Mouse (Mus musculus) cerebellum, adult 2 months (tissue): ENCODE data around the gene Mex3d. TPM values are rescaled to one million over a fixed set of nuclear protein-coding genes. Genes with fewer than 3 reads are reported as not detected.
A peak's percentile ranks its signal among the peaks of the same experiment; 100 is the strongest.

Experiments used
- DNase-seq, 2 experiments: peaks; one replicate each; pipeline ENCODE4 v3.0.0; 2021
- H3K27ac ChIP-seq: fragments of 200-500 bp; 2 replicates; pipeline ENCODE4 v1.5.1; 2012; ENCODE audit warnings: low read length, control low read depth, inconsistent platforms; ENCODE audit not compliant: insufficient read depth
- H3K27me3 ChIP-seq: fragments of 200-500 bp; 2 replicates; pipeline ENCODE4 v1.6.1; 2012; ENCODE audit warnings: inconsistent platforms, mild to moderate bottlenecking, low read length, moderate library complexity; ENCODE audit not compliant: control insufficient read depth, insufficient read depth
- H3K4me1 ChIP-seq: fragments of 200-500 bp; 2 replicates; pipeline ENCODE4 v1.6.1; 2011; ENCODE audit warnings: low read length; ENCODE audit not compliant: control insufficient read depth, insufficient read depth
- H3K4me3 ChIP-seq: fragments of 200-500 bp; replicated peaks from 2 replicates; pipeline ENCODE3; 2011; ENCODE audit warnings: mild to moderate bottlenecking, low read depth, low read length, control low read depth; ENCODE audit not compliant: insufficient read depth
- CTCF ChIP-seq: fragments of 200-500 bp; IDR thresholded peaks from 2 replicates; pipeline ENCODE4 v1.5.1; 2011; ENCODE audit warnings: low read depth, mild to moderate bottlenecking, control low read depth, low read length, moderate library complexity, borderline replicate concordance; ENCODE audit not compliant: insufficient read depth
- POLR2A ChIP-seq: fragments of 200-500 bp; IDR thresholded peaks from 2 replicates; pipeline ENCODE4 v1.6.1; 2011; ENCODE audit warnings: low read length, control low read depth, borderline replicate concordance; ENCODE audit not compliant: insufficient read depth
- WGBS: fragments of 180-500 bp; shearing (Covaris S2); methylation state at CpG from one replicate; pipeline ENCODE4 v1.1.7; 2018; 5-methylcytosine and 5-hydroxymethylcytosine counted together
- polyA plus RNA-seq: library from polyadenylated mRNA; depleted of rRNA; stranded (reverse); fragments of >200 nt; gene quantifications from 2 replicates; pipeline ENCODE4 v1.2.3, GENCODE M21; 2012

Mex3d gene
- polyA plus RNA-seq, 1 experiment, result 16.1 TPM

DNA sequence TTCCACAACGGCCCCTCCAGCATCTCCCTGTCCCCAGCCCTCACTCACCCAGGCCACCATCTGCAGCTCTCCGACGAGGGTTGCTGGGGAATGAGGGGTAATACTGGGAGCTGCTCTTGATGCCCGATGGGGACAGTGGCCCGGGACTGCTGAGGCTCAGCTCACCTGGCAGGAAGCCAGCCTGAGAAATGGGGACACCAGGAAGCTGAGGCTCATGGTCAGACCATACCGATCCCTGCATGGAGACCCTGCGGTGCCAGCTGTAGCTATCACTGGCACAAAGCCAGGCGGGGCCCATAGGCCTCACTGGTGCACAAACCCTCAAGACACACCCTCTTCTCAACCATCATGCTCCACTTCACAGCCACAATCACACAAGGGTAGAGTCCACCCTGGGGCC, 32.0 kb upstream of the Mex3d start:
- peak overlapping the region; percentile 8 for H3K27ac ChIP-seq
- H3K27me3 ChIP-seq, result no peaks in the 10 kb centered on the region
- H3K4me3 ChIP-seq, result no peak overlapping the region
- 7% methylated on average over 8 of the region's 8 CpGs for WGBS
- H3K4me1 ChIP-seq, result peaks cover 55% of the 10 kb centered on the region
- peak; percentile 56 to 59 for DNase-seq
- no peak for TF ChIP-seq POLR2A
- no peak for TF ChIP-seq CTCF

DNA sequence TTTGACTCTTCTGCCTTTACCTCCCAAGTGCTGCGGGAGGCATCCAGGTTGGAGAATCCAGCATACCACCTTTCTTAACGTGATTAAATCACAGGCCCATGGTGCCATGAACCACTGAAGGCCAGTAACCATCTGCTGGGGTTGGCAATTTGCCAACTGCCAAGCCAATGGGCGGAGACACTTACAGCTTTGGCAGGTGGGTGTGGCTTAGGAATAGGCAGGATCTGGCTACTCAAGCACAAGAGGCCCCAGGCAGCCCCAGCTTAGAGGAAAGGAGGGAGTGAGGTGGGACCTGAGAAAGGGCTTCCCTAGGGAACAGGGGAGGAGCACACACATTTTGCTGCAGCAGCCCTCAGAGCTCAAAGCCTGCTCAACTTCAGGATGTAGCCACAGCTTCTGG, 30.9 kb upstream of the Mex3d start:
- peak; percentile 85 to 90 for DNase-seq
- H3K27ac ChIP-seq, result peak overlapping the region; percentile 70
- H3K4me1 ChIP-seq, result peaks cover 60% of the 10 kb centered on the region
- TF ChIP-seq POLR2A (no peak), CTCF (no peak)
- no peak overlapping the region for H3K4me3 ChIP-seq
- 11% methylated on average over 3 of the region's 3 CpGs for WGBS
- H3K27me3 ChIP-seq, result no peaks in the 10 kb centered on the region

GRCm38 (mm10) chr10:80417841-80418240, 30.4 kb upstream of the Mex3d start:
- Histone ChIP-seq H3K4me1 (peaks cover 65% of the 10 kb centered on the region), H3K27me3 (no peaks in the 10 kb centered on the region), H3K4me3 (no peak overlapping the region), H3K27ac (peak overlapping the region; percentile 52)
- WGBS, result 28% methylated on average over 1 of the region's 1 CpGs
- TF ChIP-seq CTCF, result no peak
- DNase-seq, result peak in 1 of 2 experiments; percentile 60

GRCm38 (mm10) chr10:80417371-80417770, 29.9 kb upstream of the Mex3d start:
- Histone ChIP-seq H3K27ac (peak overlapping the region; percentile 52), H3K4me3 (no peak overlapping the region), H3K27me3 (no peaks in the 10 kb centered on the region), H3K4me1 (peaks cover 70% of the 10 kb centered on the region)
- 40% methylated on average over 10 of the region's 10 CpGs for WGBS
- TF ChIP-seq POLR2A, result no peak
- no peak for TF ChIP-seq CTCF
- DNase-seq, result peak in 1 of 2 experiments; percentile 32

DNA sequence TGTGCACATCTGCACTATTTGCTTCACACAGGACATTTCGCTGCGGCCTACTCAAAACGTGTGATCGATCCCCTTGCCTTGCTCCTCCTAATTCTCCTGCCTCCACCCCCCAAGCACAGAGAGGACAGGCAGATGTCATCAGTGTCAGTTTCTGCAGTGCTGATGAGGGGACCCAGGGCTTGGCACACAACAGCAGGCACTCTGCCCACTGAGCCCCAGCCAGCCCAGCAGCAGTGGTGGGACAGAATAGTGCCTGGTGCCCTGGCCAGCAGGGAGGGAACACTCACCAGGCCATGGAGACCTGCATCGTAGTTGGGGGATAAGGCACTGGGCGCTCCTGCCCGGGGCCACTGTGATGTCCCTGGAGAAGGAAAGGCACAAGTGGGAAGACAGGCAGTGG, 28.1 kb upstream of the Mex3d start:
- Histone ChIP-seq H3K27me3 (no peaks in the 10 kb centered on the region), H3K4me1 (peaks cover 81% of the 10 kb centered on the region), H3K27ac (no peak overlapping the region), H3K4me3 (no peak overlapping the region)
- peak in 1 of 2 experiments; percentile 22 for DNase-seq
- 39% methylated on average over 7 of the region's 7 CpGs for WGBS
- TF ChIP-seq CTCF (no peak), POLR2A (no peak)

DNA sequence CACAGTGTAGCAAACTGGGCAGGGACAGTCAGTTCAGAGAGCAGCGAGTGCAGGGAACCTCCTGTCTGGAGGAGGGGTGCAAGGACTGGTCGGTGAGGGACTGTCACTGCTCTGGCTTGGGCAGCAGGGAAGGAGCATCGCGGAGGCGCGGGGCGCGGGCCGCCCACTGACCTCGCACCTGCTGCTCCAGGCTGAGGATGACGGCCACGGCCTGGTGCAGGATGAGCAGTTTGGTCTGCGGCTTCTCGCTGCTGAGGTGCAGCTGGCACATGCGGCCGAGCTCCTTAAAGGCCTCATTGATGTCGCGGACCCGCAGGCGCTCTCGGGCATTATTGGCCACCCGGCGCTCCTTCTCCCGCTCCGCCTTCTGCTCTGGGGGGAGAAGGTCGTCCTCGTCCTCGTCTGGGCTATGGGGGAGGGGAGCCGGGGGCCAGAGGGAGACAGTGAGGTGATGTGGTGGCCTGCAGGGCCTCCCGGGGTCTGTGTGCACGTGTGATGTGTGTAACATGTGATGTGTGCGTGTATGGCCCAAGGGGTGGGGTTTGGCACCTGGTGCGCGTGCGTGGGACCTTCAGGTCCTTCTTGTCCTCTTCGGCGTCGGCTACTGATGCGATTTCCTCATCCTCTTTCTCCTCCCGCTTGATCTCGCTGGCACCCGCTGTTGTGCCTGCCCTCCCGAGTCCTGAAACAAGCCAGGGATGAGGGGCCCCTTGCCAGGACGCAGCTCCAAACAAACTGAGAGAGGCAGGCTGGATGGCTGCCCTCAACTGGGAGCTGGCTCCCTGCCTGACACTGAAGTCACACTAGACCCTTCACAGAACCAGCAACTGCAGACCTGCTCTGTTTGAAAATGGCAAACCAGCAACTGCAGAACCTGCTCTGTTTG, 25.4 kb upstream of the Mex3d start:
- Histone ChIP-seq H3K27me3 (no peaks in the 10 kb centered on the region), H3K4me3 (no peak overlapping the region), H3K4me1 (peaks cover 64% of the 10 kb centered on the region), H3K27ac (peak overlapping the region; percentile 80)
- DNase-seq, result peak; percentile 87 to 90
- peak; percentile 12; the same call in 1 of the 2 replicates for TF ChIP-seq POLR2A
- TF ChIP-seq CTCF, result no peak
- 20% methylated on average over 43 of the region's 44 CpGs for WGBS

DNA sequence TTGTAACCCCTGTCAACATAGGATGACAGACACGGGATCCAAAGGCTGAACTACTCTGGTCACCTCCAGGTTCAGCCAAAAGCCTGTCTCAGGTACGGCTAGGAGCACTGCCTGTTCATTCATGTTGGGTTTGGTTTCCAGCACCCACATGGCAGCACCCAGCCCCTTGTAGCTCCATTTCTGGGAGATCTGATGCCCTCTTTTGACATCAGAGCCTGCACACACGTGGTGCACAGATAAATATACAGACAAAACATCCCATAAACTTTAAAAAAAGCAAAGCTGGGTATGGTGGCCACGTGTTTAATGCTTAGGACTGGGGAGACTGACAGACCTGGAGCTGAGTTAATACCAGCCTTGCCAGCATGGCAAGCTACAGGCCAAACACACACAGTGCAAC, 20.5 kb upstream of the Mex3d start:
- Histone ChIP-seq H3K4me3 (no peak overlapping the region), H3K27me3 (no peaks in the 10 kb centered on the region), H3K4me1 (peaks cover 38% of the 10 kb centered on the region), H3K27ac (no peak overlapping the region)
- no peak for TF ChIP-seq POLR2A
- no peak for DNase-seq
- 42% methylated on average over 4 of the region's 4 CpGs for WGBS
